Mouse (Mus musculus) gastrocnemius, postnatal 4 days (tissue): ENCODE data around the gene Ndrg4. TPM values are rescaled to one million over a fixed set of nuclear protein-coding genes. Genes with fewer than 3 reads are reported as not detected.

ENCODE experiments used
- DNase-seq, 2 experiments: peaks; one replicate each; pipeline ENCODE4 v3.0.0; 2021 to 2022; ENCODE audit warnings: low spot score in 2 of 2, mixed read lengths in 2 of 2
- total RNA-seq, 2 experiments: library from RNA; stranded (reverse); gene quantifications; 2 replicates each; pipeline ENCODE4 v1.2.3; 2021

Gene Ndrg4
- total RNA-seq, 2 experiments from 2014 or later = 13.8 to 18.5 TPM

- DNase-seq = no peak
Measured at GRCm38 (mm10) chr8:95677591-95678023, 827 bp downstream of the Ndrg4 start.

- DNase-seq = no peak
Measured at GRCm38 (mm10) chr8:95678024-95678611, 1.3 kb downstream of the Ndrg4 start.

- no peak for DNase-seq
Measured at GRCm38 (mm10) chr8:95688073-95688672, 11.4 kb downstream of the Ndrg4 start.

- DNase-seq = no peak
Measured at GRCm38 (mm10) chr8:95690929-95691541, 14.3 kb downstream of the Ndrg4 start.

GRCm38 (mm10) chr8:95694631-95695030 is 17.9 kb downstream of the Ndrg4 start:
- no peak for DNase-seq

DNA sequence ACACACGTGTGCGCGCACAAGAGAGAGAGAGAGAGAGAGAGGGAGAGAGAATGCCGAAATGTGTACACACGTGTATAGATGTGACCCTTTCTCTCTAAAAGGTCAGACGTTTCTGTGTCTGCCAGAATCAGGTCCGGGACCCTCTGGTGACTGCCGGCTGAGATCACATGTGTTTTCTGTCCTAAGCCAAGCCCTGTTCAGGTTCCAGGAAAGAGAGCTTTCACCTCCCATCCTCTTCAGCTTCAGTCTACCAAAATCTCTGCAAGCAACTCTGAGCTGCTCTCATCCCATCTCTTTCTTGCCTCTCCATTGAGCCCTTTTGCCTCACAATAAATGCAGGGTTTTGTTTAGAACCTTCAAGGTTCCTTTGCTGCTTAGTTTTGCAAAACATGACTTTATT is 19.9 kb downstream of the Ndrg4 start:
- DNase-seq = no peak

DNA sequence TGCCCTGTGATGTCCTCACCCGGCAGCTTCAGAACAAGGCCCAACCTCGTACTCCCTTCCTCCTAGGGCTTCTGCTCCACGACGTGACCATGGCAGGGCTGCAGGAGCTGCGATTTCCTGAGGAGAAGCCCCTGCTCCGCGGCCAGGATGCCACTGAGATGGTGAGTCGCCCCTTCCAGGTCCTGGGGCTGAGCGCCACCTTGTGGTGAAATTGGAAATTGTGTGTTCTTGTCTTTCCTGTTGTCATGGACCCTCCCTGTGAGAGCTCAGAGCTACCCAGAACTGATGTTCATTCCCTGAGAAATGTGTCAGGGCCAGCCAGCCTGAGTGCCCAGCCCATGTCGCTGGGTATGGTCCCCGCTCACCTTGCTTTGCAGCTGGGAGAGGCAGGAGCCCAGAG is 20.3 kb downstream of the Ndrg4 start:
- peak; percentile 76 to 83 for DNase-seq

DNA sequence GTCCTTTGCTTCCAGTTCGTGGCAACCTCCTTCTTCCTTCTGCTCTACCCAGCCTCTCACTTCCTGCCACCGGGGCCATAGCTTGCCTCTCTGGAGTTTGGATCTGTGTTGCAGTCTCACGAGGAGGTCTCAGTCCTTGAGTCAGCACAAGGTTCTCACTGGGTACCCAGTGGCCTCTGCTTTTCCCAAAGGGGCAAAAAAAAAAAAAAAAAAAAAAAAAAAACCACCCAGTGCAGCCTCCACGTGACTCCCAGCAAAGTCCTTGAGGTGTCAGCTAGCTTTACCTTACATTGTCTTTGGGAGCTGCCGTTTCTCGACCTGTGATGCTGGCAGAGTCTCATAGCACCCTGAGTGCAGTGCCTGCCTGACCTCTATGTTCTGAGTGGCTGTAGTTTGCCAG is 21.4 kb downstream of the Ndrg4 start:
- no peak for DNase-seq

DNA sequence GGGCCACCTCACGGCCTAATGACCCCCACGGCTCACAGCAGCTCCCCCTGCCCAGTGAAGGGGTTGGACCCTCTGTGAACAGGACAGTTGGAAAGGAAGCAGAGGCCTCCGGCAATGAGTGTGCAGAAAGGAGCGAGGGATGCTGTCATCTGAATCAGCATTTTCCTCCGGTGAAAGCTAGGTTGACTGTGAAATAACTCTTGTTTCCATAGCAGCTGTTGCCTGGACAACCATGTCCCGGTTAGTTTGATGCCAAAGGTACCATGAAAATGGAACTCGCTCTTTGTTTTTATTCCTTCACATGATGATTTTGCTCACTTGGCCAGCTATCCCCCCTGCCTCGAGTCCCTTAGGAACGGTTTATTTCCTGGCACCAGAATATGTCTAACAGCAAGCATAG is 23.5 kb downstream of the Ndrg4 start:
- DNase-seq = no peak

DNA sequence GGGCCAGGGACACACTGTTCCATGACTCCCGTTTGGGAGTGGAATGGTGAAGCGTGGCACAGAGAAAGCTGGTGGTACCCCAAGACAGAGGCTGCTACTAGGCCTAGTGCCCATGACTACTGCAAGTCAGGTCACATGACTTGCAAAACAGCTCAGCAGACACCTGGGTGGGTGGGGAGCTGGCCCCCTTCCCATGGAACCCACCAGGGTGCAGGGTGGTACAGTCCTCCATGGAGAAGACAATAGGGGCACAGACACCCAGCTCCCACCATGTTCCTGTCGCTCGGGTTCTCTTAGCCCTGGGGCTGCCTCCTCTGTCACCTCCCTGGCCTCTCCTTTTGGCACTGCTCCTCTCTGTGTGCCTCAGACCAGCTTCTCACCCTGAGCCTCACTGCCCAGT is 25.0 kb downstream of the Ndrg4 start:
- DNase-seq = no peak

DNA sequence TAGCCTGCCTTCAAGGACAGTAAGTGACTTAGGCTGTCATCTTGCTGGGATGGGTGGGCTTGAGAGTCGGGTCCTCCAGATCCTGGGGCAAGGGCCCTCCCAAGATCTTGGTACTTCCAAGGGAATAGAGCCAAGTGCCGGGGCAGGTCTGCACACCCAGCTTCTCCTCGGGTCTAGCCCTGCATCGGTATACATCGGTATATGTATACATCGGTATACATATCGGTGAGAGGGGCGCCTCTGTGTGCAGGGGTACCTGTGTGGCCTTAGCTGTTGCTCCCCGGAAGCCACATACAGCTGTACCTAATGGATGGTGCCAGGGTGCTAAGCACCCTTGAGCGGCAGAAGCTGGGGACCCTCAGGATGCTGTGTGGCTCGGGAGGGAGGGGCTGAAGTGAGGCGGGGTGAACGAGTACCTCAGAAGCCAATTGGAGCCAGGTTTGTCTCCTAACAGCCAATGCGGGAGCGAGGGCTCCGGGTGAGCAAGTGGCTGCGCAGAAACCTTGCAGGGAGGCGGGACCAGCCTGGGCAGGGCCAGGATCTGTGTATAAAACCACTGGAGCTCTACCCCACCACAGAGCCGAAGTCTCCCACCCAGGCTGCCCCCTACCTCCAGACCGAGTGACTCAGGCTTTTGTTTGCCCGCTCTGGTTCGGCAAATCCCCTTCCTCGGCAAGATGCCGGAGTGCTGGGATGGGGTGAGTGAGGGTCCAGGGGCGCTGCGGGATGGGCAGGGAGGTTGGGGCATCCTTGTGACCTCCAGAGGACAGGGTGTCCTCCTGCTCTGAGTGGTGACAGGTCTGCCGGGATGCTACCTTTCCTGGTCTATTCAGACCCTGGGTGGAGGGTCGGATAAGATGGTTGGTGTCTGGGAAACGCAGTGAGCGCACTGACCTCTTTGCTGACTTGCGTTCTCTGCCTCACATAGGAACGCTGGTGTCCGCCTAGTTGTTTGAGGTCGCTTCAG is 26.0 kb downstream of the Ndrg4 start:
- DNase-seq = peak; percentile 76 to 82

GRCm38 (mm10) chr8:95703461-95704260 is 26.9 kb downstream of the Ndrg4 start:
- no peak for DNase-seq

DNA sequence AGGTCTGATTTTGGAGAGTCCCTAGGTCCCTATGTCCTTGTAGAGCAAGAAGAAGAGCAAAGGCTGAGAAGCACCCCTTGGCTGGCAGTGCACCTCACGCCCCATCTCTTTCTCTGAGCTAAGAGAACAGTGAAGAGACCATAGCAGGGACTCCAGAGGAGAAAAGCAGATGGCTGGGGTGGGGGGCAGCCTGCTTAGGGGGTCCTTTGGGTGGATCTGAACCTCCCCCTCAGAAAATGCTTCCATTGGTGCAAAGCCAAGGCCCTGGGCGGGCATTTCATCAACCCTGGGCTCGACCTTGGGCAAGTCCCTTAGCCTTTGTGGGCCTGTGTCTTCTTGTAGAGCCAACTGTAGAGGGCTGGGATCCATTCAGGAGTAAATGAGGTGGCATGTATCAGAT is 27.8 kb downstream of the Ndrg4 start:
- no peak for DNase-seq

GRCm38 (mm10) chr8:95709579-95709978 is 32.8 kb downstream of the Ndrg4 start:
- DNase-seq = no peak

DNA sequence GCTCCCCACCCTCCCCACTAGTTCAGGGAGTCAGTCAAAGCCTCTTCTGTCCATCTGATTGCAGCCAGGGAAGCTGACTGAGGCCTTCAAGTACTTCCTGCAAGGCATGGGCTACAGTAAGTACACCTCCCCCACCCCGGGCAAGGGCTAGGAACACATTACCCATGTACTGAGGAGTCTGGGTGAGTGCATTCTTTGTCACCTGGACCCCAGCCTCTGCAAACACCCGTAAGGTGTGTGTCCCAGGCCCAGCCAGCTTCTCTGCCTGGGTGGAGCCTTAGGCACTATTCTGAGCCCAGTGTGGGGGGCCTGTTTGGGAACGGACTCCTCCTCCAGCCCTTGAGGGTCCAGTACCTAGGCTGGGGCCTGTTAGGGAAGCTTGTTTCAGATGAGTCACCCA is 34.2 kb downstream of the Ndrg4 start:
- DNase-seq = no peak

GRCm38 (mm10) chr8:95712395-95712794 is 35.6 kb downstream of the Ndrg4 start:
- no peak for DNase-seq

DNA sequence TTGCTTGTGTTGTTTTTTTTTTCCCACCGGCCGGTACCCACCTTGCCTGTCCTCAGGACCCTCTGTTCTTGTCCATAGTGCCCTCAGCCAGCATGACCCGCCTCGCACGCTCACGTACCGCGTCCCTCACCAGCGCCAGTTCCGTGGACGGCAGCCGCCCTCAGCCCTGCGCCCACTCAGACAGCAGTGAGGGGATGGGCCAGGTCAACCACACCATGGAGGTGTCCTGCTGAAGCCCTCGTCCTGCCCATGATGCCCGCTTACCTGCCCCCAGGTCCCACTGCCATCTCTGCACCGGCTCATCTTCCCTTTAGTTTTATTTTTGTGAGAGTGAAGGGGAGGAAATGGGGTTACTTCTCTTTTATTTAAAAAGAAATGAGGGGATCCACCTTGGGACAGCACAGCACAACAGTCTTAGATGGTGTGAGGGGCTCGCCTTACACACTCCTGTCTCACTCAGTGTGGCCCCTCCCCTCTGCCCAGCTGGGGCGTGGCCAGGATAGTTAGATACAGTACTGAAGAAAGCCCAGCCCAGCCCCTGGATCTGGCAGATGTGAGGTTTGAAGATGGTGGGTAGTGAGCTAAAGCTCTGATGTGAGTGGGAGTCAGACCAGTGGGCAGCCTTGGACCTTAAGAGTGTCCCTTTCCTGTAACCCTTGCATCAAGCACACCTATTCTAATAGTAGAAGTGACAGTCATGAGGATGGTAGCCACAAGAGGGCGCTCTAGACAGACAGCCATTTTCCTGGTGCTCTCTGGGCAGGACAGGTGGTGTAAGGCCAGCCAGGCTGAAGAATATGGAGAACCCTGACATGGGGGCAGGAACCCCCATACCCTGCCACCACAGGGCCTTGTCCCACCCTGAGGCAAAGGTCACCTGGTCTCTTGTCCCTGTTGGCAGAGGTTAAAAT is 36.6 kb downstream of the Ndrg4 start:
- DNase-seq = peak in 1 of 2 experiments; percentile 59

DNA sequence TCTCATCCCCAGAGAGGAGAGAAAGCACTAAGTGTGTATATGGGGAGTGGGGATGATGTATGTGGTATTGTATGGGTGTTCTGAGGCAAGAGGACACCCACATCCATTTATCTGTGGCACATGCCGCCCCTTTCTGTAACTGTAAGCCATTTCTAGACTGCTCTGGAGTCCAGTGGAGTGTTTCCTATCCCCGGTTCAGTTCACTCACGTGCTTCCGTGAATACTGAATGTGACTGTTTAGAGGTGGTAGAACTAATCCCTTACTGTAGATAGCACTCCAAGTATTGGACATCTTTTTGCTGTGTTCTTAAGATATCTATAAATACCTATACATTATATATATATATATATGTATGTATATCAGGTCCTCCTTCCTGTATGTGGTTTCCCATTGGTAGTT is 37.6 kb downstream of the Ndrg4 start:
- no peak for DNase-seq

- DNase-seq = no peak
Measured at GRCm38 (mm10) chr8:95714837-95715413, 38.1 kb downstream of the Ndrg4 start.
